Mouse (Mus musculus) urinary bladder, adult 18-20 months (tissue): ENCODE data around the gene Hadha.

ENCODE experiments used
- DNase-seq, 2 experiments: peaks; one replicate each; pipeline ENCODE4 v3.0.0; 2022; ENCODE audit warnings: low spot score in 2 of 2, mixed read lengths in 2 of 2

Gene Hadha

GRCm38 (mm10) chr5:30112533-30113068 lies 42.4 kb downstream of the Hadha start:
- DNase-seq: no peak

- no peak for DNase-seq
Observed at GRCm38 (mm10) chr5:30111771-30112170, 43.2 kb downstream of the Hadha start.

- no peak for DNase-seq
Observed at GRCm38 (mm10) chr5:30111126-30111525, 43.8 kb downstream of the Hadha start.

GRCm38 (mm10) chr5:30110371-30111060 lies 44.4 kb downstream of the Hadha start:
- no peak for DNase-seq

GRCm38 (mm10) chr5:30109899-30110298 lies 45.1 kb downstream of the Hadha start:
- no peak for DNase-seq

- no peak for DNase-seq
Observed at GRCm38 (mm10) chr5:30108233-30108632, 46.7 kb downstream of the Hadha start.

GRCm38 (mm10) chr5:30107611-30108041 lies 47.3 kb downstream of the Hadha start:
- DNase-seq: no peak

- DNase-seq: no peak
Observed at GRCm38 (mm10) chr5:30107186-30107585, 47.8 kb downstream of the Hadha start.

GRCm38 (mm10) chr5:30106756-30107155 lies 48.2 kb downstream of the Hadha start:
- no peak for DNase-seq

GRCm38 (mm10) chr5:30105668-30106300 lies 49.2 kb downstream of the Hadha start, which contains the start of gene 3110082J24Rik:
3110082J24Rik (minus strand) TSS chr5:30106086.
- DNase-seq: no peak

GRCm38 (mm10) chr5:30104841-30105667 lies 49.9 kb downstream of the Hadha start, which contains the start of gene Garem2:
Garem2 (plus strand) TSS chr5:30105161.
- DNase-seq: no peak

- no peak for DNase-seq
Observed at GRCm38 (mm10) chr5:30104339-30104738, 50.6 kb downstream of the Hadha start.

GRCm38 (mm10) chr5:30103340-30103739 lies 51.6 kb downstream of the Hadha start:
- no peak for DNase-seq

GRCm38 (mm10) chr5:30098260-30098659 lies 56.7 kb downstream of the Hadha start:
- no peak for DNase-seq

- no peak for DNase-seq
Observed at GRCm38 (mm10) chr5:30095731-30096130, 59.2 kb downstream of the Hadha start.

GRCm38 (mm10) chr5:30094399-30094798 lies 60.6 kb downstream of the Hadha start:
- DNase-seq: no peak

GRCm38 (mm10) chr5:30092701-30093100 lies 62.3 kb downstream of the Hadha start:
- DNase-seq: no peak

GRCm38 (mm10) chr5:30072825-30073821 lies 81.8 kb downstream of the Hadha start, which contains the start of gene Tyms:
Tyms (minus strand) TSS chr5:30073617.
- peak; percentile 71 to 73 for DNase-seq

- no peak for DNase-seq
Observed at GRCm38 (mm10) chr5:30072377-30072776, 82.6 kb downstream of the Hadha start.

- DNase-seq: no peak
Observed at GRCm38 (mm10) chr5:30071677-30072076, 83.3 kb downstream of the Hadha start.
